Mouse (Mus musculus) heart, embryonic 14.5 days (tissue): ENCODE measurements at regions not wholly inside any gene's neighbourhood (a gene's known extent, or its start where the extent isn't known, plus 50 kb on each side); places are given as distances from the start of the nearest gene placed in this dataset.

Experiments used
- ATAC-seq: fragments of 200-750 bp; cut with Nextera tagmentation; 2 replicates; pipeline ENCODE4 v1.8.0; 2017; ENCODE audit warnings: low read depth, moderate TSS enrichment; ENCODE audit not compliant: insufficient number of reproducible peaks, insufficient read depth, low FRiP score
- H3K27ac ChIP-seq, 2 experiments: fragments of 200-500 bp in 1 of 2; fragments of 300-500 bp in 1 of 2; sonication (generic) in 1 of 2; replicated peaks in 1 of 2; 2 replicates each; pipeline ENCODE4 v1.5.1; 2012 to 2014; ENCODE audit warnings: low read depth in 2 of 2, low read length in 2 of 2, control low read depth in 1 of 2, mild to moderate bottlenecking in 1 of 2, mixed read lengths in 1 of 2; ENCODE audit not compliant: control insufficient read depth in 1 of 2, insufficient read depth in 1 of 2
- H3K27me3 ChIP-seq: fragments of 300-500 bp; sonication (generic); 2 replicates; pipeline ENCODE4 v1.6.1; 2014; ENCODE audit warnings: mild to moderate bottlenecking, low read length, control low read depth; ENCODE audit not compliant: control insufficient read depth, insufficient read depth
- H3K36me3 ChIP-seq: fragments of 300-500 bp; sonication (generic); 2 replicates; pipeline ENCODE4 v1.6.1; 2014; ENCODE audit warnings: mild to moderate bottlenecking, control low read depth, low read length, mixed read lengths; ENCODE audit not compliant: control insufficient read depth, insufficient read depth
- H3K4me1 ChIP-seq, 2 experiments: fragments of 200-500 bp in 1 of 2; fragments of 300-500 bp in 1 of 2; sonication (generic) in 1 of 2; 2 replicates each; pipeline ENCODE4 v1.6.1; 2012 to 2014; ENCODE audit warnings: low read length in 2 of 2, control low read depth in 1 of 2, mixed read lengths in 1 of 2; ENCODE audit not compliant: control insufficient read depth in 2 of 2, insufficient read depth in 2 of 2
- H3K4me2 ChIP-seq: fragments of 300-500 bp; sonication (generic); 2 replicates; pipeline ENCODE4 v1.6.1; 2014; ENCODE audit warnings: mild to moderate bottlenecking, low read length
- H3K4me3 ChIP-seq, 2 experiments: fragments of 200-500 bp in 1 of 2; fragments of 300-500 bp in 1 of 2; sonication (generic) in 1 of 2; 2 replicates each; pipeline ENCODE4 v1.5.1; 2012 to 2014; ENCODE audit warnings: low read length in 2 of 2, mild to moderate bottlenecking in 2 of 2, control low read depth in 1 of 2, low read depth in 1 of 2, moderate library complexity in 1 of 2; ENCODE audit not compliant: control insufficient read depth in 1 of 2, insufficient read depth in 1 of 2
- H3K9ac ChIP-seq: fragments of 300-500 bp; sonication (generic); 2 replicates; pipeline ENCODE4 v1.6.1; 2014; ENCODE audit warnings: mild to moderate bottlenecking, low read length
- H3K9me3 ChIP-seq: fragments of 300-500 bp; sonication (generic); 2 replicates; pipeline ENCODE4 v1.6.1; 2016; ENCODE audit warnings: low read length, control low read depth; ENCODE audit not compliant: control insufficient read depth
- WGBS: fragments of 180-500 bp; shearing (Covaris S2); extraction: QIAGEN DNeasy Blood & Tissue Kit; methylation state at CpG from one replicate; pipeline ENCODE4 v1.1.7; 2014; 5-methylcytosine and 5-hydroxymethylcytosine counted together

DNA sequence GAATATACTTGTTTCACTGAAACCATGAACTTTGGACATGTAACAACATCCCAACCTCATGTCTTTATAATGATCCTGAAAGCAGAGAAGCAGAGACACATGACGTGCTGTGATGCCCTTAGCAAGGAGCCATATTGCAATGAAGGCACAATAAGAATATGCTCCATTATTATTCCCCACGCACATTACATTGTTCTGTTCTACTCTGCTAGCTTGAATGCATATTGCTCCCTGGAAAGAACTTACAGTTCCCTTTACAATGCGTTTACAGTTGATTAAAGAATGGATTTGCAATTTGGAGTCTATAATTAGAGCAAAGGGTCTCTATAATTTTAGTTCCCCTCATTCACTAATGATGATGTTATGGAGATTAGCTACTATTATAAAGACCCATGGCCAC lies 672.2 kb downstream of the Efnb2 start:
- no peaks in the 10 kb centered on the region for H3K9me3 ChIP-seq
- no peaks in the 10 kb centered on the region for H3K27me3 ChIP-seq
- H3K36me3 ChIP-seq: no peaks in the 10 kb centered on the region
- no peak for ATAC-seq
- no peak overlapping the region for H3K9ac ChIP-seq
- H3K27ac ChIP-seq: no peak overlapping the region
- H3K4me1 ChIP-seq: no peaks in the 10 kb centered on the region
- 87% methylated on average over 3 of the region's 3 CpGs for WGBS
- H3K4me2 ChIP-seq: no peak overlapping the region
- no peak overlapping the region for H3K4me3 ChIP-seq

DNA sequence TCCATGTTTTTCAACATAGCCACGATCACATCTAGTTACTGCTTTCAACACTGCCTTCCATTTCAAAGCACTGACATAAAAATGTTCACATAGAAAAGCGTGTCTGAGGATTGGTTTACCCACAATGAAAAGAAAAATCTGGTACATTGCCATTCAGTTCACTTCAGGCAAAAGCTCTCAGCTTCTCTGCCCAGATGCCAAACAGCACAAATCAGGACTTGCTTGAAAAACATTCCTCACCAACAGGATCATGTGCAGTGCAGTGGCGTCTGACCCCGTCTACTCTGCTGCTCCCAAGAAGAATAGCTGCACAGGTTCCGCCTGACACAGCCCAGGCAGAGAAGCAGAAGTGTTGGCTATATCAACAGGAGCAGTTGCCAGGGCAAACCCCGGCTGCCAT lies 684.0 kb downstream of the Efnb2 start:
- ATAC-seq: no peak
- 57% methylated on average over 6 of the region's 6 CpGs for WGBS
- no peaks in the 10 kb centered on the region for H3K36me3 ChIP-seq
- H3K4me2 ChIP-seq: no peak overlapping the region
- 0 out of 4 replicates have a peak, but pooled peaks cover 0 to 2% of the 10 kb centered on the region in 2 experiments for H3K4me1 ChIP-seq
- H3K27ac ChIP-seq: no peak overlapping the region
- H3K27me3 ChIP-seq: no peaks in the 10 kb centered on the region
- no peaks in the 10 kb centered on the region for H3K9me3 ChIP-seq
- H3K9ac ChIP-seq: no peak overlapping the region
- H3K4me3 ChIP-seq: no peak overlapping the region

DNA sequence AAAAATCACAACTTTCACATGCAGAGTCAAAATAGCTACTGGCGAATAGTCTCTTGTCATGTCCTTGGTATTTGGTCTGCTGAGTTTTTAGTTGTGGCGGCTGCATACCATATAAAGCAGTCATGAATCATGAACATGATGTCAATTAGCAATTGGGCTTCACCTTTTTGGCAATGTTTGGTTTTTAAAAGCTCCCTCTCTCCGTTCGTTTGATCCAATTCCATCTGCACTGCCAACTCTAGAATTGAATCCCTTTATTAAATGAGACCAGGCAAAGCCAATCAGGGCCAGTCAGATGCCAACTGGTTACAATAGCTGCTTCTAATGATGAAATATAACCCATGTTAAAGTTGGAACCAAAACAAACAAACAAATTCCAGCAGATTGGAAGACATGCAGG lies 687.3 kb downstream of the Efnb2 start:
- Histone ChIP-seq H3K36me3 (no peaks in the 10 kb centered on the region), H3K9ac (no peak overlapping the region), H3K4me2 (no peak overlapping the region), H3K27ac (no peak overlapping the region), H3K9me3 (no peaks in the 10 kb centered on the region), H3K27me3 (no peaks in the 10 kb centered on the region), H3K4me3 (no peak overlapping the region), H3K4me1 (0 out of 4 replicates have a peak, but pooled peaks cover 0 to 2% of the 10 kb centered on the region in 2 experiments)
- 92% methylated on average over 4 of the region's 4 CpGs for WGBS
- no peak for ATAC-seq

DNA sequence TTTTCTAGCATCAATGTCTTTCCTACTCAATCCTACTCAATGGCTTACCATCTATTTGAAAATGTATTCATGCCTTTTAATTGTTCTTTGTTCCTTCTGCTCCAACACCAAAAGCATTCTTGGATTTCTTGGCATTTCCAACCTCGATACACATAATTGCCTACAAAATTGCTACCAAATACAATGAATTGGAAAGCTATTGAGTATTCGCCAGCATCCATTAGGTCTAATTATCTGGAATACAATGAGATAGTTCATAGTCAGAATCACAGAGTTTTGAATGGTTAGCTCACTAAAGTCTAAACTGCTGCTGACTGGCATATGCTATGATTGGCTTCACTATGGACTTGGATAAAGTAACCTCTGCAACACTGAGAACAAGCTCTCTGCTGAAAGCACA lies 696.8 kb downstream of the Efnb2 start:
- no peaks in the 10 kb centered on the region for H3K4me1 ChIP-seq
- no peaks in the 10 kb centered on the region for H3K36me3 ChIP-seq
- no peak overlapping the region for H3K4me2 ChIP-seq
- H3K27me3 ChIP-seq: no peaks in the 10 kb centered on the region
- ATAC-seq: no peak
- no peaks in the 10 kb centered on the region for H3K9me3 ChIP-seq
- H3K9ac ChIP-seq: no peak overlapping the region
- H3K4me3 ChIP-seq: no peak overlapping the region
- H3K27ac ChIP-seq: no peak overlapping the region
- whole genome bisulfite sequencing: 95% methylated on average over 2 of the region's 2 CpGs

DNA sequence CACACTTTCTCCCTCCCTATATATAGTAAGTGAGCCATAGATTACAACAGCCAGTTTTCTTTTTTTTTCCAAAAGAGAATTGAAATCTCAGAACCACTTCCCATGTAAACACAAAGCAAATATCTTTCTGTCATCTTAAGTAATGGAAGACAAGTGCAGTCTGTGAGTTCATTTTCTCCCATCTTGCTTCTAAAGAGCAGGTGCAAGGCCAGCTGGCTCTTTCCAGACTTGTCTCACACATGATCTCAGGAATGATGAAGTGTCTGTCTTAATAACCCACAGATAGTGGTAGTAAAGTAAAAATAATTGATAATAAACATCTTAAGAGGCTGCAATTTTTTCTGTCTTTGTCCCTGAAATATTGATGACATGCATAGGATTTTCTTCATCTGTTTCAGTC lies 704.3 kb downstream of the Efnb2 start:
- H3K9me3 ChIP-seq: no peaks in the 10 kb centered on the region
- no peak overlapping the region for H3K4me3 ChIP-seq
- no peak overlapping the region for H3K27ac ChIP-seq
- H3K27me3 ChIP-seq: no peaks in the 10 kb centered on the region
- H3K9ac ChIP-seq: no peak overlapping the region
- 0 out of 4 replicates have a peak, but pooled peaks cover 0 to 4% of the 10 kb centered on the region in 2 experiments for H3K4me1 ChIP-seq
- no peak overlapping the region for H3K4me2 ChIP-seq
- H3K36me3 ChIP-seq: no peaks in the 10 kb centered on the region
- ATAC-seq: no peak

DNA sequence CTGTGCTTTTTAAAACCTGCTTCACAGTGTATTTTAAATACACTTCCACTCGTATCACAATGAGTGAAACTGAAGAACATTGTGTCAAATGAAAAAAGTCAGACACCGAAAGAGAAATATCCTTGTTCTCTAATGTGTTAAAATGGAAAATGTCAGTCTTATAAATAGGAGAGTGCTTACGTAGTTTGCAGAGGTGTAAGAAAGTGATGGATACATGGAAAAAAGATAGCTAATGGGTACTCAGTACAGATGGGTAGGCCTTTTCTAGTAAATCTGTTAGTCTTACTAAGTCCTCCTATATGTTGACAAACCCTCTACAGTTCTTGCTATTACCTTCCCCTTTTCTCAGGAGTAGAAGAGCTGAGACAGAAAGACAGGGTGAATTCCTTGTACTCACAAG lies 706.2 kb downstream of the Efnb2 start:
- H3K9ac ChIP-seq: no peak overlapping the region
- H3K27ac ChIP-seq: no peak overlapping the region
- no peak overlapping the region for H3K4me3 ChIP-seq
- no peaks in the 10 kb centered on the region for H3K9me3 ChIP-seq
- no peak for ATAC-seq
- H3K36me3 ChIP-seq: no peaks in the 10 kb centered on the region
- H3K4me2 ChIP-seq: no peak overlapping the region
- no peaks in the 10 kb centered on the region for H3K27me3 ChIP-seq
- WGBS: 87% methylated on average over 3 of the region's 3 CpGs
- H3K4me1 ChIP-seq: 0 out of 4 replicates have a peak, but pooled peaks cover 0 to 4% of the 10 kb centered on the region in 2 experiments

DNA sequence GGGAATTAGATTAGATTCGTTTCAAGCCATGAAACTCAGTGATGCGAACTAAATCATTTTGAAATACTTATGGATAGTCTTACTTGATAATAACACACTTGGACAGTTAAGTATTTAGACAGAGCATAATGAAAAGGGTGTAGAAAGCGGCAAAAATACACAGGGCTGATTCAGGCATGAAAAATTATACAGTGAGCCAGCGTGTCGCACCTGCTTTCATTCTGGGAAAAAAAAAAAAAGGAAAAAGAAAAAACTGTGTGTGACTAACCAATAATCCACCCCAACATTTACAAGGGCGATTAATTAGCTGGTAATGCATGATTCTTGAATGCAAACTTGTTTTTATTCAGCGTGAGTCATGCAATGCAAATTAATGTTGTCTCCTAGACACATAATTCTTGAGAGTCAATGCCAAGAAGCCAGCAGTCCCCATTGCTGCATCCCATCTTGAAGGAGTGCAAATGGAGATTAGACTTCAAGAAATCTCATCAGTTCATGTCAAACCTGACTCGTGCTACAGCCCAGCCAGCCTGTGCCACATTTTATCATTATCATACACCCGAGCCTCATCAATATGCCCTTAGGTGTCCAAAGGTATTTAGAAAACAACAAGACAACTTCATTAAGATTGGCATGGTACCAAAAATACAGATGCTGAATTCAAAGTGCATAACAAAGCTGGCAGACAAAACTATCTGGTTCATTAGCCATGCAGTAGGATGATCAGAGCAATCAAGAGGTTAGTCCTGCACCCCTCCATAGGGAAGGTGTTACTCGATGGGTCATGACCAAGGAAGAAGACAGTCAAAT lies 714.9 kb downstream of the Efnb2 start:
- no peaks in the 10 kb centered on the region for H3K9me3 ChIP-seq
- no peak overlapping the region for H3K9ac ChIP-seq
- no peak overlapping the region for H3K27ac ChIP-seq
- no peaks in the 10 kb centered on the region for H3K27me3 ChIP-seq
- H3K4me2 ChIP-seq: no peak overlapping the region
- WGBS: 80% methylated on average over 10 of the region's 10 CpGs
- no peak overlapping the region for H3K4me3 ChIP-seq
- H3K4me1 ChIP-seq: no peaks in the 10 kb centered on the region
- H3K36me3 ChIP-seq: no peaks in the 10 kb centered on the region
- no peak for ATAC-seq

DNA sequence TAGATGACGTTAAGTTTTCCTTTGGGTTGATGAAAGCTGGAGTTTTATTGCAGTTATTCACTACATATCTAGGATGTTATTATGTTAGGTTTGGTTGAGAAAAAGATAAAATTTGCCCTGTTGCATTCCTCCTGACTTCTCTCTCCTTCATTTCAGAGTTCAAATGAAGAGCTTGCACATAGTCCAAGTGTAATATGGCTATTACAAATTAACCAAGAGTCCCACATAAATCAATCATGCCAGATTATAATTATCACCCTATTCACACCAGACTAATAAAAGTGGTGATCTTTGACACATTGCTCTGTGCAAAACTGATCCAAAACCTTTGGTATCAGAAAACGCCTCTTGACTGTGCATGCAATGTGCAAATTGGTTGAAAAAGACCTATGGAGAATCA lies 724.4 kb downstream of the Efnb2 start:
- Histone ChIP-seq H3K4me2 (no peak overlapping the region), H3K36me3 (no peaks in the 10 kb centered on the region), H3K9me3 (no peaks in the 10 kb centered on the region), H3K27me3 (no peaks in the 10 kb centered on the region), H3K27ac (no peak overlapping the region), H3K9ac (no peak overlapping the region), H3K4me3 (no peak overlapping the region), H3K4me1 (no peaks in the 10 kb centered on the region)
- ATAC-seq: no peak
- WGBS: 88% methylated on average over 2 of the region's 2 CpGs
